Mouse (Mus musculus) cerebellum, adult 2 months (tissue): ENCODE measurements around the gene Zfp319. TPM values are rescaled to one million over a fixed set of nuclear protein-coding genes. Genes with fewer than 3 reads are reported as not detected.

ENCODE experiments used
- DNase-seq, 2 experiments: peaks; one replicate each; pipeline ENCODE4 v3.0.0; 2021
- H3K27ac ChIP-seq: fragments of 200-500 bp; 2 replicates; pipeline ENCODE4 v1.5.1; 2012; ENCODE audit warnings: low read length, control low read depth, inconsistent platforms; ENCODE audit not compliant: insufficient read depth
- H3K27me3 ChIP-seq: fragments of 200-500 bp; 2 replicates; pipeline ENCODE4 v1.6.1; 2012; ENCODE audit warnings: inconsistent platforms, mild to moderate bottlenecking, low read length, moderate library complexity; ENCODE audit not compliant: control insufficient read depth, insufficient read depth
- H3K4me1 ChIP-seq: fragments of 200-500 bp; 2 replicates; pipeline ENCODE4 v1.6.1; 2011; ENCODE audit warnings: low read length; ENCODE audit not compliant: control insufficient read depth, insufficient read depth
- H3K4me3 ChIP-seq: fragments of 200-500 bp; replicated peaks from 2 replicates; pipeline ENCODE3; 2011; ENCODE audit warnings: mild to moderate bottlenecking, low read depth, low read length, control low read depth; ENCODE audit not compliant: insufficient read depth
- CTCF ChIP-seq: fragments of 200-500 bp; IDR thresholded peaks from 2 replicates; pipeline ENCODE4 v1.5.1; 2011; ENCODE audit warnings: low read depth, mild to moderate bottlenecking, control low read depth, low read length, moderate library complexity, borderline replicate concordance; ENCODE audit not compliant: insufficient read depth
- POLR2A ChIP-seq: fragments of 200-500 bp; IDR thresholded peaks from 2 replicates; pipeline ENCODE4 v1.6.1; 2011; ENCODE audit warnings: low read length, control low read depth, borderline replicate concordance; ENCODE audit not compliant: insufficient read depth
- WGBS: fragments of 180-500 bp; shearing (Covaris S2); methylation state at CpG from one replicate; pipeline ENCODE4 v1.1.7; 2018; 5-methylcytosine and 5-hydroxymethylcytosine counted together
- polyA plus RNA-seq: library from polyadenylated mRNA; depleted of rRNA; stranded (reverse); fragments of >200 nt; gene quantifications from 2 replicates; pipeline ENCODE4 v1.2.3, GENCODE M21; 2012

Zfp319 gene
- polyA plus RNA-seq, 1 experiment = 11.0 TPM

GRCm38 (mm10) chr8:95330367-95330766 is 1.4 kb downstream of the Zfp319 start:
- Histone ChIP-seq H3K27ac (no peak overlapping the region), H3K4me3 (no peak overlapping the region), H3K4me1 (no peaks in the 10 kb centered on the region; the same call in none of the 2 replicates), H3K27me3 (no peaks in the 10 kb centered on the region)
- 70% methylated on average over 1 of the region's 1 CpGs for WGBS
- TF ChIP-seq POLR2A (no peak), CTCF (no peak)
- no peak for DNase-seq

DNA sequence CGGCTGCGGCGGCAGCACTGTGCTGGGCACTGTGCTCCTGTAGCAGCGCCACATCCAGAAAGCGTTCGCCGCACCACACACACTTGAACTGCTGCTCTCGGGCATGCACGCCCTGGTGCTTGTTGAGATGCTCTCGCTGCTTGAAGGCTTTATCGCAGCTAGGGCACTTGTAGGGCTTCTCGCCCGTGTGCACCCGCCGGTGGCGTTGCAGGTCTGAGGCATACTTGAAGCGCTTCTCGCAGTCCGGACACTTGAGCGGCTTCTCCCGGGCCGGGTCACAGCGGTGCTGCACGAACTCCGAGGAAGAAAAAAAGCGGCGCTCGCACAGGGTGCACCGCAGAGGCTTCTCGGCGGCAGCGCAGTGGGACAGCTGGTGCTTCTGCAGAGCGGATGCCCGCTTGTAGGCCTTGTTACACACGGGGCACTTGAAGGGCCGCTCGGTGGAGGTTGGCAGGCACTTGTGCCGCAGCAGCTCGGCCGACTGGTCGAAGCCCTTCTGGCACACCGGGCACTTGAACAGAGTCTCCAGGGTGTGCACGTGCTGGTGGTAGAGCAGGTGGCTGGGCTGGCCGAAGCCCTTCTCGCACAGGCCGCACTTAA is 3.8 kb downstream of the Zfp319 start:
- Histone ChIP-seq H3K27ac (no peak overlapping the region), H3K4me3 (no peak overlapping the region), H3K27me3 (no peaks in the 10 kb centered on the region), H3K4me1 (peaks cover 4% of the 10 kb centered on the region)
- WGBS = 84% methylated on average over 46 of the region's 46 CpGs
- no peak for TF ChIP-seq POLR2A
- no peak for TF ChIP-seq CTCF
- peak in 1 of 2 experiments; percentile 18 for DNase-seq

DNA sequence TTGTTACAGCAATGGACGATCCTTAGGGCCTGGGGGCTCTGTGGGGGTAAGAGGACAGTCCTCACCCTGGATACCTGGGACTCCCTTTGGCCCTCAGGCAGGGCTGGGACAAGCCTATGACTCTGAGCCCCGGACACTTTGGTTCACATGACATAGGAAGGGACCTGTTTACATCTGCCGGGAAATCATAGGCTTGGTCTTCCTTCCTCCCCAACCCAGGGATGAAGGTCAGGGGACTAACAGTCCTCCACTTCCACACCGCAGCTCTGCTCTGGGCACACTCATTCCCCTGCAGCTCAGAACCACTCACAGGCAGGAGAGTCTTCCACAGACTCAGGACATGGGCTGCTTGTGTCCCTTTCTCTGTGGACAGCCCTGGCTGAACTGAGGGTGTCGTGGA is 4.9 kb downstream of the Zfp319 start:
- TF ChIP-seq CTCF (no peak), POLR2A (no peak)

DNA sequence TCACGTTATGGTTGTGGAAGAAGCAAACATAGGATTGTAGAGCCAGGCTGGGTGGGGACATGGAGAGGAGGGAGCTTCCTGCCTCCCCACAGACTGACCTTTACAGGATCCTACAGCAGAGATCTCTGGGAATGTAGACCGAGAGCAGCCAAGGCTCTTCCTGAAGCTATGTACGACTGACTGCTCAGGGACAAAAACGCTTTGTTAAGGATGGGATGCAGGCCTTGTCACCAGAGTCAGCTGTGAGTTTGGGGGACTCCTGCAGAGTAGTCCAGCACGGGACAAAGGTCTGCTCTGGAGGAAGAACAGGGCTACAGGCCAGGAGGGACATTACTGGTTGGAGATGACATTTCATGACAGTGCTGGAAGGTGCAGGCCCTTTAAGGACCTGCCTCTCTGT is 7.1 kb downstream of the Zfp319 start:
- TF ChIP-seq CTCF (no peak), POLR2A (no peak)
- Histone ChIP-seq H3K4me3 (no peak overlapping the region), H3K4me1 (peaks cover 4% of the 10 kb centered on the region; the same call in 1 of the 2 replicates), H3K27me3 (no peaks in the 10 kb centered on the region), H3K27ac (no peak overlapping the region)
- DNase-seq = no peak
- 17% methylated on average over 5 of the region's 5 CpGs for WGBS

More for the DNA sequence above, 4.9 kb downstream of the Zfp319 start:
- H3K27ac ChIP-seq = no peak overlapping the region
- 88% methylated on average over 5 of the region's 5 CpGs for WGBS
- no peaks in the 10 kb centered on the region for H3K27me3 ChIP-seq
- no peak for DNase-seq
- H3K4me3 ChIP-seq = no peak overlapping the region
- H3K4me1 ChIP-seq = peaks cover 4% of the 10 kb centered on the region

- H3K27me3 ChIP-seq = no peaks in the 10 kb centered on the region
- TF ChIP-seq POLR2A (no peak), CTCF (no peak)
These were observed 8.5 kb downstream of the Zfp319 start for GRCm38 (mm10) chr8:95323201-95323600.

GRCm38 (mm10) chr8:95320224-95321139 is 11.3 kb downstream of the Zfp319 start:
- Histone ChIP-seq H3K27ac (no peak overlapping the region), H3K4me1 (0 out of 2 replicates have a peak, but pooled peaks cover 4% of the 10 kb centered on the region), H3K27me3 (no peaks in the 10 kb centered on the region), H3K4me3 (peak overlapping the region; percentile 47)
- 5% methylated on average over 41 of the region's 41 CpGs for WGBS
- DNase-seq = peak; percentile 48 to 52
- TF ChIP-seq CTCF (no peak), POLR2A (no peak)

More at GRCm38 (mm10) chr8:95323201-95323600, 8.5 kb downstream of the Zfp319 start:
- no peak for DNase-seq
- WGBS = 89% methylated on average over 3 of the region's 3 CpGs
- Histone ChIP-seq H3K27ac (no peak overlapping the region), H3K4me3 (no peak overlapping the region), H3K4me1 (peaks cover 4% of the 10 kb centered on the region; the same call in 1 of the 2 replicates)

- Histone ChIP-seq H3K4me1 (no peaks in the 10 kb centered on the region), H3K27me3 (no peaks in the 10 kb centered on the region), H3K4me3 (no peak overlapping the region), H3K27ac (no peak overlapping the region)
- DNase-seq = no peak
- TF ChIP-seq CTCF (no peak), POLR2A (no peak)
- 100% methylated on average over 1 of the region's 1 CpGs for WGBS
These were observed 16.4 kb downstream of the Zfp319 start for GRCm38 (mm10) chr8:95315350-95315749.
